11 mouse cellular contexts compared by ENCODE assay signal in the genomic region with DNA sequence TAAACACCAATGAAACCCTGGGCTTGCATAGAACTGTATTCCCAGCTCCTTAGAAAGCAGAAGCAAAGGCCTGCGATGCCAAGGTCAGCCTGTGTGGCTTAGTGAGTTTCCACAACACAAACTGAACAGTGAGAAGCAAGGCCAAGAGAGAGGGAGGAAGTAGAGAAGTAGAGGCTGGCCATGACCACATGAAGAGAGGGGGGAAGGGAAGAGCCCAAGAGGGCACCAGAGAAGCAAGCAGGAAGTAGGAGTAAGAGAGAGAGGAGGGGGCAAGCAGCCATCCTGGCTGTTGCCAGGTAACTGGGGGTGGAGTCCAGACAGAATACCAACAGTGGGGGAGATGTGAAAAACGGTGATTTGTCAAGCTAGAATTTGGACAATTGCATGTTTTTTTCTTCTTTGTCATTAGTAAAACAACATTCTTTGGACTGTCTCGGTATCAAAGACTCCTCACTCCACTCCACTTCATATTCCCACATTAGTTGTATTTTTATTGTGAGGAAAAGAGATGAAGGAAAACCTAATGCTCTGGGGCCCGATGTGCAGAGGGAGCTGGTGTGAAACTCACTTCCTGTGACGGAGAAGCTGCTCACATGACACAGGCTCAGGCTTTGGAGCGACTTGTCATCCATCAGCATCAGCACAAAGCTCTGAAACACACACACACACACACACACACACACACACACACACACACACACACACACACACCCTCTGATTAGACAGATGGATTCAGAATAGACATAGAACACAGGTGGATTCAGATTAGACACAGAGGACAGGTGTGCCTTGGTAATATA.
DNase-seq lines count a peak whose midpoint lies in the region; ATAC-seq lines count a peak whose summit lies in the region.
"Had no signal": no experiment of that assay in that cellular context is flagged by ENCODE, and none has a peak within 500 bp of the region (broad histone marks: within the 10 kb centered on the region; RNA-seq: fewer than 3 reads in every experiment).

No protein-coding gene starts in this region.

- DNase-seq in adrenal gland, adult 2 months, result peak; percentile 53
- no peak for DNase-seq in adrenal gland, adult 18-20 months (ENCODE audit: low spot score in 2 of 2)
- peak; percentile 85 for DNase-seq in CD4-positive helper T cell, adult 2 months (ENCODE audit: low read depth, low spot score)
- no peak for DNase-seq in urinary bladder, postnatal 10 days (ENCODE audit: low spot score)
- DNase-seq in layer of hippocampus, adult 18-20 months (ENCODE audit: low spot score in 2 of 2), result no peak
- DNase-seq in cerebellum, adult 11 months, result no peak
- DNase-seq: cerebellum, adult 2 months; right cerebral cortex, postnatal 4 days had no signal

- peak; percentile 76 for ATAC-seq in inflammation-experienced regulatory T-cells, adult 6 months
- ATAC-seq in megakaryocyte progenitor cell, adult 5-6 weeks (replicated peaks; ENCODE audit: poor library complexity), result peak; percentile 76
- ATAC-seq: intestine, embryonic 15.5 days had no signal

Comparison
In these comparisons a context has a peak if more than half of its experiments do, and no peak if none do; other contexts are left out.
1. DNase-seq: peak in adrenal gland, adult 2 months (single experiment) and CD4-positive helper T cell, adult 2 months (single experiment); none in adrenal gland, adult 18-20 months (0 of 2), urinary bladder, postnatal 10 days (single experiment), layer of hippocampus, adult 18-20 months (0 of 2) and cerebellum, adult 11 months (single experiment).